Mouse (Mus musculus): ENCODE measurements around the gene Gm13769. TPM values are rescaled to one million over a fixed set of nuclear protein-coding genes. Genes with fewer than 3 reads are reported as not detected.
"Not testable (repeated sequence)": the region's sequence is repeated elsewhere in the genome, so short reads cannot be mapped to it uniquely, and the experiment has no call there.

Gene Gm13769
- total RNA-seq (2021), result under 1 TPM in 1 of 2 experiments, not detected in 1; 0.15 TPM
- long read RNA-seq, experiment 1, result 0 reads
- long read RNA-seq, experiment 2, result 0 reads

DNA sequence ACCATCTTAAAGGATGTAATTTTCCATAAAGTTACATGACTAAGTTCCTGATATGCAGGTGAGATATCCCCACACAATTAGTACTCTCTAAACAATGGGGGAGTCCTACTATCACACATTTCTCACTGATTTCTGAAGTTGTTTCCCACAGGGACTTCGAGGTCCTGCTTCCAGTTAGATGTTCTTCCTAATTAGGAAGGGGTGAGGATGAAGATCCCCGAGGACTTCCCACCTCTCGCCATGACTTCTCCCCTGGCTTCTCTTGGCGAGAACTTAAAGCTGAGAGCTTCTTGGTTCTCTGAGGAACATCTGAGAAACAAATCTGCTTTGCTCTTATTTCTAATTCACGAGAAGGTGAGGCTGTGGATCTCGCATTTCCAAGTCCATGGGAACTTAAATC lies at the start of gene Gm13769:
Gene Gm13769 (plus strand): TSS at position 301 of the 400 bp plus-strand sequence.
- not testable (repeated sequence) for DNase-seq

DNA sequence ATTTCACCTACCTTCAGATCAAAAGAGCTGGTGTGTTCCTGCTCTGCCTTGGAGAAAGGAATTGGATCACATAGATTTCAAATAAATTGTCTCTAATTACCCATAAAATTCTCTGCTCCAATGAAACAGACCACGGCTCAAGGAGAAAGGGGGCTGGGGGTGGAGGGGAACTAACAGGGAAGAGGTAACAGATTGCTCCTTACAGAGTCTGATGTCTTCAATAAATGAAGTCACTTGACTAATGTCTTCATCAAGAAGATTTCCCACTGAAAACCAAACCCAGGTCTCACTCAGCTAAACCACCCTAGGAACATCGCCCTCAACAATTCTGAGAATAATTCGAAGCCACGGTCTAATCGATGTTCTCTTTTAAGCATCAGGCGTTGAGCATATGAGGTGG lies 29.3 kb upstream of the Gm13769 start, which contains the start of gene Olfr1272:
Gene Olfr1272 (minus strand): TSS at position 101 of the 400 bp plus-strand sequence.
- DNase-seq, result no peak

DNA sequence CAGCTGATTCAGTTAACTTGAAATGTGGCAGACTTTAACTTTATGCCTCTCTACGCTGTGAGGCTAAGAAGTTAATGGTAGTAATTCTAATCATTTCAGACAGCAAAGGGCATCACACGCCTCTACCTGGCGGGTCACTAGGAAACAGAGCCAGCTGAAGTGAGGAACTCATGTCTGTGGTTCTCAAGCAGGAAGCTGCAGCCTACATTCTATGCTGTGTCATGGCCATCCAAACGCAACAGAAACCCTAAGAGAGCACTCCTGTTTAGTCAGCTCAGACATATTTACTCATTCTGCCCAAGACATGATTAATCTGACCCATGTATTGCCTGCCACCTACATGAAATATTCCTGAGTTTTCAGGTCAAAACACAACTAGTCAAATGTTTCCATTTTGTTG lies 24.7 kb downstream of the Gm13769 start:
- DNase-seq, result not testable (repeated sequence)

DNA sequence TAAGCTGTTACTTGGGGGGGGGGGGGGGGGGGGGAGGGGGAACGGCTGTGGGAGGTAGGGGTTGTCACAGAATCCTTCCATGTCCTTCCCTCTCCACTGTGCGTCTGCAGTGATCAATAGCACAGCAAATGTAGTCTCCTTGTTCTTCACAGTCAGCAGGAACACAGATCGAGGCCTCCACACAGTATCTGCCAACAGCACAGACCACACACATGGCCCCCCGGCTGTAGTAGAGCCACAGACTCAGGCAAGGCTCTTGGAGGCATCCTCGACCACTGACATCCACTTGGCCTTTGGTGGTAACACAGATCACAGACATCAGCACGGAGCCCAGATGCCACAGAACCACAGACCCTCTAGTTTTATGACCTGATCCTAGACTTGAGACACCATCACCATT lies 29.0 kb downstream of the Gm13769 start:
- not testable (repeated sequence) for DNase-seq

DNA sequence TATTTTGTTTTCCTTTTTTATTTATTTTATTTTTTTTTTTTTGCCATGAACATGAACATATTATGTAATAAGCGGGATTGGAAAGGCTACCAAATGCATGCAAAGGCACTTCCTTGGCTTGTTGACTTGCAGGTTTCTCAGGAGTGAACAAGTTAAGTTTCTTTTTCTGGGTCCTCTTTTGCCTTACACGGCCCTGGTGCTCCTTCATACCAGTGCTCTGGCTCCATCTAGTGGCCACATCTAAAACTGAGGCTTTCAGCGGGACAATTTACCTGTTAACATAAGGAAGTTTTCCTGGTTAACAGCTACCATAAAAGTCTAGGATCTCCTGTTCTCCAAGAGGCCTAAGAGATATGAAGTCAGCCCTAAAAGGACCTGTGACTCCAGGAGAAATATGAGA lies 29.5 kb downstream of the Gm13769 start:
- not testable (repeated sequence) for DNase-seq

DNA sequence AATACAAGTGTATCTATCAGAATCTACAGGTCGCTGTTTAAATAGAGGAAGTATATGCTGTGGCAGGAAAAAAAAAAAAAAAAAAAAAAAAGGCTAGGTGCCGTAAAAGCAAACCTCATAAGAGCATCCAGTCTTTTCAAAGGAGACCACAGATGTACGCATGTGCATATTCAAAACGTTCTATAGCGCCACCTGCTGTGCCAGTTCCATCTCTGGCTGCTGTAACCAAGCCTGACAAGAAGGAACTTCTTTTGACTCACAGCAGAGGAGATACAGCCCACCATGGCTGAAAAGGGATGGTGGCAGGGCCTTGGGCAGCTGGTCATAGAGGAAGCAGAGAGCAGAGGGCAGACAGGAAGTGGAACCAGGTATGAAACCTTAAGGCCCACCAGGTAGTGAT lies 37.2 kb downstream of the Gm13769 start:
- DNase-seq, result not testable (repeated sequence)

DNA sequence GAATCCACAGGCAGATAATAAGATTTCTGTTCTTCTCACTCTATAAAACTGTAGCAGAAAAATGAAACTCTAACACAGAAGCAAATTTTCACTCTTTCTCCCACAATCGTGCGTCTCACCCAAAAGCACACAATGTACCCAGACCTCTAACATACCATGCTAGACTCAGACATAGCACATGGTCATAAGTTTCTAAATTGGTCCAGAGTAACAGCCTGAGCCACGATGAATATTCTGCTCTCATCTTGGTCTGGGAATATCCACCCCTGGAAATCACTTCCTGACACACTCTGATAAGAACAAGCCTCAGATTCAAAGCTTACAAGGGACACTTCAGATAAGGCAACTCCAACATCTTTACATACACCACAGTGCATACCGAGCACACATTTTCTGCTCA lies 38.2 kb downstream of the Gm13769 start:
- not testable (repeated sequence) for DNase-seq

Other genes starting within 250 kb of the Gm13769 start
- not detected for gene Olfr1269, start 200.8 kb upstream of the Gm13769 start, total RNA-seq (2021)
- gene Olfr32, start 179.9 kb upstream of the Gm13769 start, total RNA-seq (2021), result not detected
- not detected for gene Olfr1270, start 169.1 kb upstream of the Gm13769 start, total RNA-seq (2021)
- gene Olfr1506, start 97.7 kb upstream of the Gm13769 start, total RNA-seq (2021), result not detected
- gene Olfr142, start 64.6 kb upstream of the Gm13769 start, total RNA-seq (2021), result not detected
- gene Olfr1271, start 51.2 kb upstream of the Gm13769 start, total RNA-seq (2021), result not detected
- gene Olfr1272, start 29.4 kb upstream of the Gm13769 start, total RNA-seq (2021), result not detected
- not detected for gene Olfr1274-ps, start 76.5 kb downstream of the Gm13769 start, total RNA-seq (2021)